Mouse (Mus musculus): Measurements from ENCODE around the gene Atp2a2. TPM values are rescaled to one million over a fixed set of nuclear protein-coding genes. Genes with fewer than 3 reads are reported as not detected.

Atp2a2 gene
- polyA plus RNA-seq (2012; rRNA removed): 339 and 500 TPM in 2 replicates

DNA sequence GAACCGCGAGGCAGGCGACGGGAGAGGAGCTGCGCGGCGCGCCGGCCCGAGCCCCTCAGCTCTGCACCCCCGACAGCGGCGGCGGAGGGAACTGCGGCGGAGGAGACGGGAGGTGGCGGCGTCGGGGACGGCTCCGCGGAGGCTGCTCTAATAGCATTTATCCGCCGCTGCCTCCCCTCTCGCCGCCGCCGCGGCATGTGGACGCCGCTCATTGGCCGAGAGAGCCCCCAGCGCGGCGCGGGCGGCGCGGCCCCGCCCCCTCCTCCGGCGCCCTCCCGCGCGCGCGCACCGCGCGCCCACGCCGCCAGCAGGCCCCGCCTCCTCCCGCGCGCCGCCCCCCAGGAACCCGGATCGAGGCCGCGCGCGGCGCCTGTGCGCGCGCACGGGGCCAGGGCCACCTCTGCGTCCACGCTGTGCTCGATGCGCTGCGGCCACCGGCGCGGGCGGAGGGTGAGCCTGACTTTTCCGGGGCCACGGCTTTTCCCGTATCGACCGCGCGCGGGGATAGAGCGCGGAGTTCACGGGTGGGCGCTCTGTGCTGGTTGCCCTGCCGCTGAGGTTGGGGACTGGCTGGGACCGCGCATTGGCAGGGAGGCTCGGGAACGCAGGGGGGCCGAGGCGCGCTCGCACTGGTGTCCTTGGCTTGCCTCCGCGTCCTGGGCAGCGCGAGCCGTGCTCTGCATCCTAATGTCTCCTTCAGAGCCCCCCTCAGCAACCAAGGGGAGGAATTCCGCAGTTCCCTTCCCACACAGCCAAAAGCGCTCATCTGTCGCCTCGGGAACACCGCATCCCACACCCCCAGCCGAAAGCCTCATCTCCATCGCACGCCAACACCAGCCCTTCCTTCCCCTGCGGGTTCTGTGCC is at the start of gene Atp2a2:
Gene Atp2a2 (minus strand): TSS at position 149 of the 865 bp plus-strand sequence.
- peak; percentile 95 for DNase-seq (ENCODE audit: low spot score)

DNA sequence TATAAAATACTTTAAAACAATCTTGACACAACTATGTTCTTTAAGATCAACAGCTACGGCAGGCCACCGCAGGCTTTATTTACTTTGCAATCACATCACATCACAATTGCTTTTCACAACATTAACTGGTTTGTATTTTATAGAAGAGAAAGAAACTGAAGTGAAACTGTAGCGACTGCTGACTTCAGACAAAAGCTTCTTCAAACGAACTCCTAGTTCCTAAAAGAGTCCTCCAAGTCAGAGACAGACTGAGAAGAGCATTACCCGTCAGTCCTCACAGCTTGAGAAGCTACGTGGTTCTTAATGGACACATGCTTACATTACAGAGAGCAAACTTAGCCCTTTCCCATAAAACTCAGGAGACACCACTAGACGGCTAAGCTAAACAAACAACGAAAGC is 48.4 kb upstream of the Atp2a2 start:
- no peak for DNase-seq (ENCODE audit: low spot score)

DNA sequence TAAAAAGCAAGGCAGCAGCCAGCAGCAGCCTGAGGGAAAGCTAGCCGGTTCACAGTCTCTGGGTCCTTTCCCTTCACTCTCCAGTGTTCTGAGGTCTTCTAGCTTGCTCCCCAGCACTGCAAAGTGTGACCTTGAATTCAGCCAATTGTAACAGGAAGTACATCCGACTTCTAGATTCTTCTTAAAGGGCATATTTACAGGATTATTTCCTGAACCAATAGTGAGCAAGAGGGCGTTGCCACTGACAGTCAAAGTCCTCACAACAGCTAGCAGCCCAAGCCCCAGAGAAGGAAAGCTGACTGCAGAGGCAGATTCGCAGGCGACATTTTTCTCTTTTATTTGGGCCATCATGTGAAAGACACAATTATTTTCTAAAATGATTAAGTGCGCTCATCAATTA is 46.6 kb upstream of the Atp2a2 start:
- no peak for DNase-seq (ENCODE audit: low spot score)

GRCm38 (mm10) chr5:122547810-122548209 is 45.8 kb upstream of the Atp2a2 start:
- DNase-seq (ENCODE audit: low spot score): no peak

DNA sequence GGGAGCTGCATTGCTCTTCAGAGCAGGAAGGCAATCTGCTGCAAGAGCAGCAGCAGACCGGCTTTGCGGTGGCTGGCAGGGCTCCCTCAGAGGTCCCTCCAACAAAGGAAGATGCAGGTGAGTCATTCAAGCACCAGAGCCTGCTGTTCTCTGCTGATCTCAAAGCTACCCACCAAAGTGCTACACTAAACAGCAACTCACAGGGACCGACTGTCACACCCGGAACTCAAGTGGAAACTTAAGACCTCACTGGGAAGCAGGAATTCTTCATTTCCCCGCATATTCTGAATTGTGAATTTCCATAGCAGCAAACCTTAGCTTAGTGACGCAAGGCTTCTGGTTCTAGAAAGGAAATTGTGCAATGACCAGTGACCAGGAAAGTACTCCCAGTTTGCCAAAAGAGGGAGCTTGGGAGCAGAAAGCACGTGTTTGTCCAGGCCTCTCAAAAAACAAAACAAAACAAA is 45.3 kb upstream of the Atp2a2 start:
- no peak for DNase-seq (ENCODE audit: low spot score)

DNA sequence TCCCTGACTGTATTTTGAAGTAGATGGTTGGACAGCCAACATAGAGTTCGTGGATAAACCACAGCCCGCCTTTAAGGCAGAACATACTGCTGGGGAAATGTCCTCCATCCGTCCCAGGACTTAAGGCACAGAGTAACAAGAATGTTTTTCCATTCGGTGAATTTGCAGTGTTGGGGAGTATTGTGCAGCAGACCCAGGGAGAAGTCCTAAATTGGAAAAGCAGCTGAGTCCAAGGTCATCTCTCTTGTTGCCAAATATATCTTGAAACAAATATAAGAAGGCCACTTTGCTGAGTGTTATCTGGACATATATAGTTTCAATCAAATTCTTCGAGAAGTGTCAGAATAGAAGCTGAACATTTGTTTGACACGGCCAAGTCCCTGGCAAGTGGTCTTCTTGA is 41.4 kb upstream of the Atp2a2 start:
- DNase-seq (ENCODE audit: low spot score): no peak

- DNase-seq (ENCODE audit: low spot score): no peak
These were observed 39.8 kb upstream of the Atp2a2 start for GRCm38 (mm10) chr5:122541871-122542270.

- no peak for DNase-seq (ENCODE audit: low spot score)
These were observed 36.1 kb upstream of the Atp2a2 start for GRCm38 (mm10) chr5:122538077-122538476.

- no peak for DNase-seq (ENCODE audit: low spot score)
These were observed 35.6 kb upstream of the Atp2a2 start for GRCm38 (mm10) chr5:122537654-122538053.

DNA sequence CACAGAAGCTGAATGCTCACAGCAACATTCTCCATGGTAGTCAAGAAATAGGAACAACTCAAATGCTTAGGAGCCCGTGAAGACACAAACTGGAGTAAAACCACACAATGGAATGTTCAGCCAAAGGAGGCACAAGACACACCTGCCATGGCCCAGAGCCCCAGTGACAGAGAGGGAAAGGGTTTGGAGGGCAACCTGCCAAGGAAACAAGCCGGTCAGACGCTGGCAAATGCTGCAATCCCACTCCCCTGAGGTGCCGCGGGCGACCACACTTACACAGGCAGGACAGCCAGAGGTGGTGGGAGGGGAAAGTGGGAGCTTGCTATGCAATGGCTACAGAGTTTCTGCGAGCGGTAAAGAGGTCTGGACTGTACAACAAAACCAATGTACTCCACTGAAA is 31.9 kb upstream of the Atp2a2 start:
- peak; percentile 18 for DNase-seq (ENCODE audit: low spot score)

- no peak for DNase-seq (ENCODE audit: low spot score)
These were observed 28.0 kb upstream of the Atp2a2 start for GRCm38 (mm10) chr5:122529913-122530604.

DNA sequence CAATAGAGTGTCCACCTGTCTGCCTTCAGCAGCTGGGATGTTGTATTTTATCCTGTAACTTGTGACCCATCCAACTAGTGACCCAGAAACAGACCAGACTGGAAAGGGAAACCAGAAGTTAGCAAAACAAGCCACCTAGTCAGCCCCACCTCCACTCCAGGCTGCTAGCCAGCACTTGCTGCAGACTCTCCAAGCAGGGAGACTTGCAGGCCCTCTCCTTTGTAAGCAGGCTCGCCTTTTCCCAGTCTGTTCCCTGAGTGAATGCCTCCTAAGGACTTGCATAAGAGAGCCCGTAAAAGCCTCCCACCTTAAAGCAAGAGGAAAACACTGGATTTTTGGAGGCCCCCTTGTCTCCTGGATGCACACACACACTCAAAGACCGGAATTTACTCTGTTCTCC is 27.3 kb upstream of the Atp2a2 start:
- no peak for DNase-seq (ENCODE audit: low spot score)

DNA sequence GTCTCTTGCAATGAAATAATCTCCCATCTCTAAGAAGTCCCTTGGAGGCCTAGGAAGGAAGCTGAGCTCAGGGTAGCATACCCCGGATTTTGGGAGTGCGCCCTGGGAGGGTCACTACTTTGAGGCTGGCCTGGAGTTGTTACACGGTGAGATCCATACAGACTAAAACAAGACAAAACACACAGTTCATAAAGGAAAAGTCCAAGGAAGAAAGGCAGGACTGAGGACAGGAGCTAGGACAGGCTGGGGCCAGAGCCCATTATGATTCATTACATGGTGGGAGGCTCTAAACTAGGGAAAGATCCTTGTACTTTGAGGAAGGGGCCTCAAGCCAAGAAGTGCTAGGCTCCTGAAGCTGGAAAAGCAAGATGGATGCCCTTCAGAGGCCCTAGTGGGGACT is 26.6 kb upstream of the Atp2a2 start:
- no peak for DNase-seq (ENCODE audit: low spot score)

- DNase-seq (ENCODE audit: low spot score): no peak
These were observed 25.7 kb upstream of the Atp2a2 start for GRCm38 (mm10) chr5:122527761-122528160.

DNA sequence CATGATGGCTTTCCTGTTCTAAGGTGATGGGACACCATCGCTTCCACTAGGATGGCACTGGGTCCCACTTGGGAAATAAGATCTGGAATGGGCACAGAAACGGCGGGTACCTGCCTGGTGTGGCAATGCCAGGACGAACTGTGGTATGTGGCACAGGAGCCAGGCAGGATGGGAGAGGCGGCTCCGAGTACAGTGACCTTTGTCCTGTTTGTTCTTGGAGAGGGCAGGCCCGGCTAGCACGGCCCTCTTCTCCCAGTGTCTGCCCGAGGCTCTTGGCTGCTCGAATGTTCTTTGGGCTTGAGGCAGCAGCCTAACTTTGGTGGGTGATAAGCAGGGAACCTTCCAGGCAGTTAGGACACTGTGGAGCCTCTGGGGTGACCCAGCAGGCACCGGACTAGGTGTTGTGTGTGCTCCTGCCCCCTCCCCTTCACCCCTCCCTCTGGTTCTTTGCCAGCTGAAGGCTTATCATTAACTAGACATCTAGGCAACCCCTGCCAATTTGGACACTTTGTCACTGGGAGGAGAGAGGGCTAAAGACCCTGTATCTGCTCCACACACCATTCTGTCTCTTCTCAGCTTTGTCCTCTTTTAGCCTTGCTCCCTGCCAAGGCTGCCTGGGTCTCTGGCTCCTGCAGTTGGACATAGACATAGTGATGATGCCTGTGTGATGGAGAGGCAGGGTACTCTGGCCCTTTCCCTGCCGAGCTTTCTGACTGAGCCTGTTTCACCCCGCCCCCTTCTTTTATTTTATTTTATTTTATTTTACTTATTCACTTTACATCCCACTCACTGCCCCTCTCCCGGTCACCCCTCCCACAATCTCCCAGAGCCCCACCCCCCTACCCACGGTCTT is 25.1 kb upstream of the Atp2a2 start:
- DNase-seq (ENCODE audit: low spot score): no peak

GRCm38 (mm10) chr5:122526405-122526804 is 24.4 kb upstream of the Atp2a2 start:
- DNase-seq (ENCODE audit: low spot score): no peak

- no peak for DNase-seq (ENCODE audit: low spot score)
These were observed 23.4 kb upstream of the Atp2a2 start for GRCm38 (mm10) chr5:122525238-122525931.

- no peak for DNase-seq (ENCODE audit: low spot score)
These were observed 22.8 kb upstream of the Atp2a2 start for GRCm38 (mm10) chr5:122524854-122525237.

GRCm38 (mm10) chr5:122524244-122524643 is 22.2 kb upstream of the Atp2a2 start:
- DNase-seq (ENCODE audit: low spot score): no peak

DNA sequence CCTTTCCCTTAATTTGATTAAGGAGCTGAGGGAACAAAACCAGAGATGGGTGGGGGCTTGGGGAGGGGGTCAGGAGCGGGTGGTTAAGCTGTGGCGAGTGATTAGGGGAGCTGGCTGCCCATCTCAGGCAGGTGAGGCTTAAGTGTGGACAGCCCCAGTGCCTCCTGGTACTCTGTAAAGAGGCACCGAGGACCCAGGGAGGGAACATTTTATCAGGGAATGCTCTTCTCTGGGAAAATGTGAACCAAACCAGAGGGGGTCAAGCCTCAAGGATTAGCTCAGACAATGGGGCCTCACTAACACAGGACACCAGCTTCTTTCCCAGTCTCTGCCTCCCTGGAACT is 19.1 kb upstream of the Atp2a2 start:
- no peak for DNase-seq (ENCODE audit: low spot score)

- no peak for DNase-seq (ENCODE audit: low spot score)
These were observed 18.5 kb upstream of the Atp2a2 start for GRCm38 (mm10) chr5:122520254-122521129.

Measured in urinary bladder, adult 2 months (tissue).